Mouse (Mus musculus) midbrain, embryonic 11.5 days (tissue): Measurements from ENCODE around the gene Homer2. TPM values are rescaled to one million over a fixed set of nuclear protein-coding genes. Genes with fewer than 3 reads are reported as not detected.

Source experiments
- ATAC-seq: fragments of 200-750 bp; cut with Nextera tagmentation; 2 replicates; pipeline ENCODE4 v1.8.0; 2017; ENCODE audit warnings: moderate TSS enrichment, moderate library complexity; ENCODE audit not compliant: low FRiP score
- DNase-seq: peaks from one replicate; pipeline ENCODE4 v3.0.0; 2015; ENCODE audit warnings: low spot score; ENCODE audit errors: missing footprints
- H3K27ac ChIP-seq: fragments of 300-500 bp; sonication (generic); 2 replicates; pipeline ENCODE4 v1.5.1; 2014; ENCODE audit warnings: low read depth, low read length
- H3K27me3 ChIP-seq: fragments of 300-500 bp; sonication (generic); 2 replicates; pipeline ENCODE4 v1.6.1; 2014; ENCODE audit warnings: mild to moderate bottlenecking, low read length, moderate library complexity, mixed read lengths; ENCODE audit not compliant: control insufficient read depth, insufficient read depth
- H3K36me3 ChIP-seq: fragments of 300-500 bp; sonication (generic); 2 replicates; pipeline ENCODE4 v1.6.1; 2014; ENCODE audit warnings: mild to moderate bottlenecking, low read length, moderate library complexity, mixed read lengths; ENCODE audit not compliant: control insufficient read depth, insufficient read depth
- H3K4me1 ChIP-seq: fragments of 300-500 bp; sonication (generic); 2 replicates; pipeline ENCODE4 v1.6.1; 2014; ENCODE audit warnings: low read length; ENCODE audit not compliant: control insufficient read depth, insufficient read depth
- H3K4me2 ChIP-seq: fragments of 300-500 bp; sonication (generic); 2 replicates; pipeline ENCODE4 v1.6.1; 2014; ENCODE audit warnings: mild to moderate bottlenecking, moderate library complexity
- H3K4me3 ChIP-seq: fragments of 300-500 bp; sonication (generic); 2 replicates; pipeline ENCODE4 v1.5.1; 2014; ENCODE audit warnings: low read depth, low read length
- H3K9ac ChIP-seq: fragments of 300-500 bp; sonication (generic); 2 replicates; pipeline ENCODE4 v1.6.1; 2014; ENCODE audit warnings: low read length
- H3K9me3 ChIP-seq: fragments of 300-500 bp; sonication (generic); 2 replicates; pipeline ENCODE4 v1.6.1; 2016; ENCODE audit warnings: low read length; ENCODE audit not compliant: control insufficient read depth
- WGBS: fragments of 180-500 bp; shearing (Covaris S2); extraction: QIAGEN DNeasy Blood & Tissue Kit; methylation state at CpG from one replicate; pipeline ENCODE4 v1.1.7; 2014; 5-methylcytosine and 5-hydroxymethylcytosine counted together
- polyA plus RNA-seq: library from polyadenylated mRNA; unstranded; fragments of >200 nt; fragmentation: Nextera tagmentation; extraction: Ambion mirVana; gene quantifications from 2 replicates; pipeline ENCODE4 v1.2.1, GENCODE M21; 2014

Gene Homer2
- polyA plus RNA-seq, 1 experiment from 2014 or later: 19.6 TPM

DNA sequence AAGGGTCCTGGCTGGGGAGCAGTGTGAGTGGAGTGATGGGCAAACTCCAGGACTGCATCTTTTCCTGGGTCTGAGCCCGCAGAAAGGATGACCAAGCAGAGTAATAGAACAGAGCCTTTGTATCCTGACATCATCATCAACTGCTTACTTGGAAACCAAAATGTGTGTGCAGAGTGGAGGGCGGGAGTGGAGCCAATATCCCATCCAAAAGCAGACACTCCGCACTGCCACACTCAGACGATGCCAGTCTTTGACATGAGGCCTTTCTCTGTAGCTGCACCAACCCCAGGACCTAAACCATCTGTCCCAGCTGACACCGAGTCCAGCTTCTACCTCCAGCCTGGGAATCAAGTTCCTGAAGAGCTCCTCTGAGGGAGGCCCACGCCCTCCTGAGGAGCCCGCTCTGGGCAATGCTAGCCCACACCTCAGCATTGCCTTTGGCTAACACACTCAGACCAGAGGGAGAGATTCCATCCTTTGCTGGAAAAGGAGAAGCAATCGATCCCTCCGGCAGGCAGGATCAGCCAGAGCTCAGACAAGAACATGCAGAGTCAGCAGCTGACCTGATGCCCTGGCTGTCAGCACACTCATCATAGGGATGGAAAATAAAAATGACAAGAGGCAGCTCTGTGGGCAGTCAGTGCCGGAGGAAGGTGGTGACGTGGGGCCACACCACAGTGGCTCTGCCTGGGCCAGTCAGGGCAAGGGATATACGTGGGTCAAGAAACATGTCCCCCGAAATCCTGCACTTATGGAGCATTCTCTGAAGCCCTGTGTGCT, 94.3 kb downstream of the Homer2 start:
- WGBS: 90% methylated on average over 13 of the region's 13 CpGs
- Histone ChIP-seq H3K27me3 (no peaks in the 10 kb centered on the region), H3K4me3 (no peak overlapping the region), H3K27ac (no peak overlapping the region), H3K4me1 (no peaks in the 10 kb centered on the region), H3K9me3 (no peaks in the 10 kb centered on the region), H3K9ac (no peak overlapping the region), H3K4me2 (no peak overlapping the region), H3K36me3 (no peaks in the 10 kb centered on the region)
- no peak for DNase-seq
- ATAC-seq: no peak

DNA sequence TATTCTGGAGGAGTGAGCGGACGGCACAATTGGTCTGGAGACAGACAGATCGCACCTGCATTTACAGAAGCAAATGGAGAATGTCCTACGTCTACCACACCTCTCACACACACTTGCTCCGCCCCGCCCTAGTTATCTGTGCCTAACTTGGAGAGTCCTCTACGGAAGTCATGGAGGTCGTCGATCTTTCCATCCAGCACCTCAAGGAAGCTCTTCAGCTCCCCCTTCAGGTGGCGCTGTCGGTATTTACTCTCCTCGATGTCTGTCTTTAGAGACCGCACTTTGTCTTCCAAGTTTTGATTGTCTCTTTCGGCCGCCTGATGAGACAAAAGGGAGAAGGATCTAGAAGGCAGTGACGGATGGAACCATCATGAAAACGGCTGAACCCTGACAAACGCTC, 97.2 kb downstream of the Homer2 start:
- Histone ChIP-seq H3K9ac (no peak overlapping the region), H3K4me3 (no peak overlapping the region), H3K27ac (no peak overlapping the region), H3K4me1 (no peaks in the 10 kb centered on the region), H3K27me3 (no peaks in the 10 kb centered on the region), H3K4me2 (no peak overlapping the region), H3K9me3 (no peaks in the 10 kb centered on the region), H3K36me3 (no peaks in the 10 kb centered on the region)
- WGBS: 63% methylated on average over 18 of the region's 18 CpGs
- peak; percentile 81 for DNase-seq
- no peak for ATAC-seq

DNA sequence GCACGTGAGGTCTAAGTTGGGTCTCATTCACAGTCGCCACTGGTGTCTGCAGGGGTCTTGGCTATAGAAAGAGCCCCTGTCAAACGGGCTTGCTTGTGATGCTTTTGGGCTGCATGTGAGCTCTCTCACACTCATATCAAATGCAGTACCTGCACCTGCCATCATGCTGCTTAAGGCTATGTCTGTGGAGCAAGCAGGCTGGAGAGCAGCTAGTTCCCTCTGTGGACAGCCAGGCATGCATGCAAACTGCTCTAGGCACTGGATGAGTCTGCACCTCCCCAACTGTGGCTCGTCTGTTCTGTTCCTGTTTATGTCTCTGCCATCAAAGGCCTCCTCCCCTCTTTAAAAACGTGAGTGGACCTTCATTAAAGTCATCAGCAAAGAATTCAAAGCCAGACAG, 100.9 kb downstream of the Homer2 start:
- H3K4me2 ChIP-seq: no peak overlapping the region
- no peak overlapping the region for H3K4me3 ChIP-seq
- WGBS: 70% methylated on average over 5 of the region's 5 CpGs
- H3K4me1 ChIP-seq: no peaks in the 10 kb centered on the region
- H3K9me3 ChIP-seq: no peaks in the 10 kb centered on the region
- no peak overlapping the region for H3K9ac ChIP-seq
- no peaks in the 10 kb centered on the region for H3K36me3 ChIP-seq
- ATAC-seq (no peak), DNase-seq (no peak)
- H3K27me3 ChIP-seq: no peaks in the 10 kb centered on the region
- H3K27ac ChIP-seq: no peak overlapping the region

DNA sequence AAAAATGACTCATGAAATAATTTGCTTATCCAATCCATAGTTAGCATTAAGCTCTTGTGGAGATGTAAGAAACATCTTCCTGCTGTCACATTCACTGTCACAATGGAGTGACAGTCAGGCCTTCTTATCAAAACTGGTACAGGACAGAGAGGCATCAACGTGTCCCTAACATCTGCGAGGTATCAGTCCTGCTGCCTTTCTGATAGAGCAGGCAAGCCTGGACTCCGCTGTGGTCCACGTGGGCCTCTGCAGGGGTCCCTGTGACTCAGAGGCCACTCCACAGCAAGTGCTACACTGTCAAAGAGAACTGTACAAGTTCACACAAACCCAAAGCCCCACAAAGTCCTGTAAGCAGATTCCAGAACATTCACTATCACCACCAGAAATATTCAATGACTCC, 101.8 kb downstream of the Homer2 start:
- Histone ChIP-seq H3K9me3 (no peaks in the 10 kb centered on the region), H3K27ac (no peak overlapping the region), H3K4me3 (no peak overlapping the region), H3K4me2 (no peak overlapping the region), H3K9ac (no peak overlapping the region), H3K36me3 (no peaks in the 10 kb centered on the region), H3K27me3 (no peaks in the 10 kb centered on the region), H3K4me1 (no peaks in the 10 kb centered on the region)
- 79% methylated on average over 4 of the region's 4 CpGs for WGBS
- ATAC-seq: no peak
- DNase-seq: peak; percentile 26

DNA sequence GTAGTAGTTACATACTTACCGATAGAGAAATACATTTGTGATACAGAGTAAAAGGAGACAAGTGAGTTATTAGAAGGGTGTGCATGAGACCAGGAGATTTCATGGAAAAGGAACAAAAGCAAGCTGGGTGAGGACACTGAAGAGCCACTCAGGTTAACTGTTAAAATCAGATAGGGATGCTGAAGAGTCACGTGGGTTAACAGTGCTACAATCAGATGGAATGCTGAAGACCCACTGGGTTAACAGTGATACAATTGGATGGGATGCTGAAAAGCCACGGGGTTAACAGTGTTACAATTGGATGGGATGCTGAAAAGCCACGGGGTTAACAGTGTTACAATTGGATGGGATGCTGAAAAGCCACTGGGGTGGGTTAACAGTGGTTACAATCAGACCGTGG, 102.3 kb downstream of the Homer2 start:
- H3K4me2 ChIP-seq: no peak overlapping the region
- 81% methylated on average over 5 of the region's 5 CpGs for WGBS
- no peaks in the 10 kb centered on the region for H3K4me1 ChIP-seq
- no peak overlapping the region for H3K27ac ChIP-seq
- no peak for ATAC-seq
- no peak overlapping the region for H3K4me3 ChIP-seq
- H3K9ac ChIP-seq: no peak overlapping the region
- H3K27me3 ChIP-seq: no peaks in the 10 kb centered on the region
- H3K9me3 ChIP-seq: no peaks in the 10 kb centered on the region
- DNase-seq: peak; percentile 61
- H3K36me3 ChIP-seq: no peaks in the 10 kb centered on the region

DNA sequence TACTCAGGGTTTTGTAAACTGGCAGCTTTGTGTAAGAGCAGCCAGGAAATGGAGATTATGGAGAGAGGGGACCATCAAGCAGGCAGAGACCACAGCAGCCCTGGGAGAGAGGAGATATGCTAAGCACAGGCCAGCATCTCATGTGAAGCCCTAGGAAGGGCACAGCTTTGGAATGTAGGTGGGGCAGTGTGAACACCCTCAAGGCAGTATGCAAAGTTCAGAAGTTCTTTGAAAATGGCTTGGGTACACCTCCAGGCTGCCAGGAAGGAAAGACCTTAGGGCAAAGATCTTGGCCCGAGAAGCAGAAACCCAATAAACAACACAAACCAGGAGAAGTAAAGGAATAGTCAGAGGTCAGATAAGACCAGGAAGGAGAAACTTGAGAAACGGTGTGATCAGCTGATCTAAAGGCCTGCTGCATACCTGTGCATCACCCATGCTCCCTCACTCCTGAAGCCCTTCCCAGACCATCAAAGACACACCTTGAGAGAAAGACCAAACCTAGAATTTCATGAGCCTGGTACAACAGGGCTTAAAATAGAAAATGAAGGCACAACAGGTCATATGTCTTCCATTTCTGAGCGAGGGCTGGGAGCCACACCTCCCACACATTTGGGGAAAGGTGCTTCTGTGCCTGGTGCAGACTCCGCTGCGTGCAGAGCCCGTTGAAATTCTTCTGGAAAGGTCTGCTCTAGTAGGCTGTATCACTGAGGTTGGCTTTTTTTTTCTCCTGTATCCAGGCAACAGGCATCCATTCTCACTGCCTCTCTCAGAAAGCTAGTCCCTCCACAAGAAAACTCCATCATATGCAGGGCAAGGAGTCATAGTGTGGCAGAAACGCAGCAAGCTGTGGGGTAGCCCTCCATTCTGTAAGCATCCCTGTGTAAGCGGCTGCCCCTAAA, 107.7 kb downstream of the Homer2 start:
- peaks cover 5% of the 10 kb centered on the region; the same call in 1 of the 2 replicates for H3K36me3 ChIP-seq

DNA sequence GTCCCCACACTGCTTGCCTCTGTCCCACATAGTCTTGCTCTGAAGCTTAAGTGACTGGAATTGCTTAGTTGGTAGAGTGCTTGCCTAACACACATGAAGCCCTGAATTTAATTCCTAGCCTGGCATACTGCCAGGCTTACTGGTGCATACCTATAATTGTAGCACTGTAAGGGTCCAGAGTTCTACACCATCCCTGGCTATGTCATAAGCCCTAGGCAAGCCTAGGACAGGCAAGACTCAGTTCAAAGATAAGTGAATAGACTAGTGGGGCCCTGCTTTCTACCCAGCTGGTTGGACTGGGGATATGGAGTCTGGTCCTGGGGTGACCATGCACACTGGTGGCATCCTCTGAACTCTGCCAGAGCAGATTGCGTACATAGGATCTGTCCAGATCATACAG, 109.7 kb downstream of the Homer2 start:
- DNase-seq (no peak), ATAC-seq (no peak)
- Histone ChIP-seq H3K9me3 (no peaks in the 10 kb centered on the region), H3K4me2 (no peak overlapping the region), H3K4me1 (no peaks in the 10 kb centered on the region), H3K36me3 (peaks cover 5% of the 10 kb centered on the region; the same call in 1 of the 2 replicates), H3K9ac (no peak overlapping the region), H3K27ac (no peak overlapping the region), H3K4me3 (no peak overlapping the region), H3K27me3 (no peaks in the 10 kb centered on the region)
- 100% methylated on average over 1 of the region's 1 CpGs for WGBS

More for the DNA sequence above, 107.7 kb downstream of the Homer2 start:
- DNase-seq: peak; percentile 21
- WGBS: 79% methylated on average over 8 of the region's 8 CpGs
- no peak overlapping the region for H3K4me2 ChIP-seq
- no peaks in the 10 kb centered on the region for H3K27me3 ChIP-seq
- H3K9me3 ChIP-seq: no peaks in the 10 kb centered on the region
- no peak overlapping the region for H3K4me3 ChIP-seq
- no peak for ATAC-seq
- H3K27ac ChIP-seq: no peak overlapping the region
- no peaks in the 10 kb centered on the region for H3K4me1 ChIP-seq
- H3K9ac ChIP-seq: no peak overlapping the region

DNA sequence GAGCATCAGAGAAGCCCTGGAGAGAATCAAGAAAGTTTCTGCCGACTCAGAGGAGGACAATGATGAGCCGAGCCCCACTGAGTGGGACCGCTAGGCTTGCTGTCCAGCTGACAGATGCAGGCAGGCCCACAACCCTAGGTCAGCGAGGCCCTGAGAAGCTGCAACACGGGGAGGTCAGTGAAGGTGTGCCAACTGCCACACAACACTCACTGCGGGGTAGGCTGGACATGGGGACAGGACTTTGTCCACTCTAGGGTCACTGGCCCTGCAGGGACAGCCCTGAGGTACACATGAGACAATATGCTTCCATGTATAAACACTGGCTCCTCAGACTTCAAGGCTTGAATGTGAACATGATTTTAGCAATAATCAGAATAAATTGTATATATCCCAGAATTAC, 111.2 kb downstream of the Homer2 start:
- no peak overlapping the region for H3K4me2 ChIP-seq
- H3K4me1 ChIP-seq: no peaks in the 10 kb centered on the region
- H3K27me3 ChIP-seq: no peaks in the 10 kb centered on the region
- 84% methylated on average over 6 of the region's 6 CpGs for WGBS
- no peaks in the 10 kb centered on the region for H3K9me3 ChIP-seq
- no peak overlapping the region for H3K4me3 ChIP-seq
- H3K9ac ChIP-seq: no peak overlapping the region
- no peak overlapping the region for H3K27ac ChIP-seq
- no peak for DNase-seq
- H3K36me3 ChIP-seq: peaks cover 5% of the 10 kb centered on the region; the same call in 1 of the 2 replicates
- ATAC-seq: no peak

DNA sequence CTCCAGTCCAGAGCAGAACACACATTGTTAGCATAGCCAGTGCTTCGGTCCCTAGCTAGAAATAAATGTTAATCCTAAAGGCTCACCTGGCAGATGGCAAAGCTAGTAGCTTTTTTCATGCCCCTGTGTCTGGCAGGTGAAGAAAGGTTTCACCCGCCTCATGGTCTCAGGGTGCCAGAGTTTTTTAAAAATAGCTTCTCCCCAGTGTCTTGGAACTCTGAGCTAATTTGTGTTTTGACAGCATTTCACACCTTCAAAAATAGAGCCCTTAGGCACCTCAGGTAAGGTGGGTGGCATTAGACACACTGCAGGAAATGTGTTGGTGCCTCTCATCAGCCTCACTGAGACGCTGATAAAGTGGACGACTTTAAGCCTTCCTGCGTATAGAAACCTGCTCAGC, 112.3 kb downstream of the Homer2 start:
- ATAC-seq: no peak
- Histone ChIP-seq H3K4me3 (no peak overlapping the region), H3K4me2 (no peak overlapping the region), H3K9ac (no peak overlapping the region), H3K36me3 (peaks cover 5% of the 10 kb centered on the region; the same call in 1 of the 2 replicates), H3K27me3 (no peaks in the 10 kb centered on the region), H3K4me1 (no peaks in the 10 kb centered on the region), H3K27ac (no peak overlapping the region), H3K9me3 (no peaks in the 10 kb centered on the region)
- WGBS: 88% methylated on average over 5 of the region's 5 CpGs
- no peak for DNase-seq
